Mouse (Mus musculus) forebrain, embryonic 10.5 days (tissue): ENCODE measurements around the gene Kcnd2. TPM values are rescaled to one million over a fixed set of nuclear protein-coding genes. Genes with fewer than 3 reads are reported as not detected.

Experiments
- DNase-seq: peaks from one replicate; pipeline ENCODE4 v3.0.0-alpha.2; 2017; ENCODE audit warnings: low spot score; ENCODE audit errors: extremely low spot score
- H3K27ac ChIP-seq: fragments of 300-500 bp; sonication (generic); 2 replicates; pipeline ENCODE4 v1.5.1; 2016; ENCODE audit warnings: mild to moderate bottlenecking
- H3K27me3 ChIP-seq: fragments of 300-500 bp; sonication (generic); 2 replicates; pipeline ENCODE4 v1.6.1; 2016; ENCODE audit warnings: mild to moderate bottlenecking; ENCODE audit not compliant: poor library complexity, severe bottlenecking
- H3K36me3 ChIP-seq: fragments of 300-500 bp; sonication (generic); replicated peaks from 2 replicates; pipeline ENCODE4 v1.6.1; 2016; ENCODE audit warnings: mild to moderate bottlenecking, moderate library complexity
- H3K4me1 ChIP-seq: fragments of 300-500 bp; sonication (generic); 2 replicates; pipeline ENCODE4 v1.6.1; 2016
- H3K4me3 ChIP-seq: fragments of 300-500 bp; sonication (generic); 2 replicates; pipeline ENCODE4 v1.5.1; 2016; ENCODE audit warnings: mild to moderate bottlenecking, moderate library complexity
- H3K9me3 ChIP-seq: fragments of 300-500 bp; sonication (generic); 2 replicates; pipeline ENCODE4 v1.6.1; 2016; ENCODE audit warnings: mild to moderate bottlenecking, moderate library complexity
- WGBS: fragments of 180-500 bp; shearing (Covaris S2); methylation state at CpG from one replicate; pipeline ENCODE4 v1.1.7; 2016; 5-methylcytosine and 5-hydroxymethylcytosine counted together
- polyA plus RNA-seq: library from polyadenylated mRNA; unstranded; fragments of >200 nt; fragmentation: Nextera tagmentation; extraction: Ambion mirVana; gene quantifications from 2 replicates; pipeline ENCODE4 v1.2.1, GENCODE M21; 2016

The Kcnd2 gene
- polyA plus RNA-seq, 1 experiment from 2014 or later, result 0.94 TPM

- 79% methylated on average over 1 of the region's 1 CpGs for WGBS
- Histone ChIP-seq H3K27ac (no peak overlapping the region), H3K9me3 (no peaks in the 10 kb centered on the region), H3K4me3 (no peak overlapping the region), H3K36me3 (no peaks in the 10 kb centered on the region), H3K4me1 (no peaks in the 10 kb centered on the region), H3K27me3 (no peaks in the 10 kb centered on the region)
- DNase-seq, result no peak
Observed at GRCm38 (mm10) chr6:21471891-21472544, 256.7 kb downstream of the Kcnd2 start.

GRCm38 (mm10) chr6:21482714-21483113 lies 267.4 kb downstream of the Kcnd2 start:
- H3K4me1 ChIP-seq, result no peaks in the 10 kb centered on the region
- no peaks in the 10 kb centered on the region for H3K9me3 ChIP-seq
- no peaks in the 10 kb centered on the region for H3K27me3 ChIP-seq
- H3K27ac ChIP-seq, result no peak overlapping the region
- no peak overlapping the region for H3K4me3 ChIP-seq
- no peak for DNase-seq
- WGBS, result 76% methylated on average over 2 of the region's 2 CpGs
- no peaks in the 10 kb centered on the region for H3K36me3 ChIP-seq

GRCm38 (mm10) chr6:21488536-21488935 lies 273.2 kb downstream of the Kcnd2 start:
- H3K27me3 ChIP-seq, result no peaks in the 10 kb centered on the region
- H3K4me1 ChIP-seq, result no peaks in the 10 kb centered on the region
- no peaks in the 10 kb centered on the region for H3K36me3 ChIP-seq
- DNase-seq, result no peak
- no peak overlapping the region for H3K4me3 ChIP-seq
- H3K9me3 ChIP-seq, result no peaks in the 10 kb centered on the region
- whole genome bisulfite sequencing, result 93% methylated on average over 2 of the region's 2 CpGs
- H3K27ac ChIP-seq, result no peak overlapping the region

- 90% methylated on average over 1 of the region's 1 CpGs for WGBS
- no peaks in the 10 kb centered on the region for H3K4me1 ChIP-seq
- no peak overlapping the region for H3K4me3 ChIP-seq
- DNase-seq, result no peak
- no peaks in the 10 kb centered on the region for H3K36me3 ChIP-seq
- H3K27ac ChIP-seq, result no peak overlapping the region
- H3K9me3 ChIP-seq, result no peaks in the 10 kb centered on the region
- no peaks in the 10 kb centered on the region for H3K27me3 ChIP-seq
Observed at GRCm38 (mm10) chr6:21502921-21503320, 287.6 kb downstream of the Kcnd2 start.

GRCm38 (mm10) chr6:21510621-21511239 lies 295.4 kb downstream of the Kcnd2 start:
- no peak for DNase-seq
- WGBS, result 97% methylated on average over 3 of the region's 3 CpGs
- H3K9me3 ChIP-seq, result no peaks in the 10 kb centered on the region

DNA sequence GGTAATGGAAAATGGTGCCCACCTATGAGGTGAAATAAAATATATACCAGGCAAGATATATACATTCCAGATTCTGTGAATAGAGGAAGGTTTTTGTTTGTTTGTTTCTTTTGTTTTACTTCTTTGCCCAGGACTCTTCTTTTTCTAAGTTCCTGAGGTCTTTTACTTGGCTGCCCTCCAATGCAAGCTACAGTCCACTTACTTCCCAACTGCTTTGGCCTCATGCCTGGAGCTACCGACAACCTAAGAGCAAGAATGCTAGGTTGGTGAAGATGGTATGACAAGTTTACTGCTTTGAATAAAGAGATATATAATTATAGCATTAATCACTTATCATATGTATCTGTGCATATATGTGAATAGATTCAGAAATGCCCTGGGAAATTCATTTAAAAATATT lies 305.0 kb downstream of the Kcnd2 start:
- Histone ChIP-seq H3K4me3 (no peak overlapping the region), H3K9me3 (no peaks in the 10 kb centered on the region), H3K27me3 (no peaks in the 10 kb centered on the region), H3K27ac (no peak overlapping the region), H3K4me1 (no peaks in the 10 kb centered on the region), H3K36me3 (no peaks in the 10 kb centered on the region)
- no peak for DNase-seq
- WGBS, result 97% methylated on average over 1 of the region's 1 CpGs

More at GRCm38 (mm10) chr6:21510621-21511239, 295.4 kb downstream of the Kcnd2 start:
- no peak overlapping the region for H3K4me3 ChIP-seq
- H3K27ac ChIP-seq, result no peak overlapping the region
- H3K27me3 ChIP-seq, result no peaks in the 10 kb centered on the region
- H3K36me3 ChIP-seq, result no peaks in the 10 kb centered on the region
- no peaks in the 10 kb centered on the region for H3K4me1 ChIP-seq

DNA sequence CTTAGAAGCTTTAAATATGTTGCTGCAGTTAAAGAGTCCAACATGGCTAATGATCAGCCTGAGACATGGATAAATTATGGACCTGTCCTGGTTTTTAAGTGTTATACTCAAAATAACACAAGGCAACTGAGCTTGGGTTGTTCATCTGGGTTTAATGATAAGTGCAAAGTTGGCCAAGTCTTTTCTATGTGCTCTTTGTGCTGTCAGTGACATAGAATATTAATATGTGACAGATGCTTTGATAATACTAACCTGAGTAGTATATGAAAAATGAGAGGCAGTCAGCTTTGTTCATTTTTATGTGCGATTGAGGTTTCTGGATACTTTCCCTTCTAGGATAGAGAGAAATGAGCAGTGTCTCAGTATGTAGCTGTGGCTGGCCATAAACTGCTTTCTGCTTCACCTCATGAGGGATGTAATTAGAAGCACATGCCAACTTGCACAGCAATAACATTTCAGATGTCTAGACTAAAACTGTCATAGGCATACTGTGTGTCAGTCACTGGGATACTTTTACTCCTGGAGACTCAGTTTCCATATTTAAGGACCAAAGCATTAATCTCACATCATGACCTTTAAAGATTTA lies 312.3 kb downstream of the Kcnd2 start:
- DNase-seq, result no peak
- no peaks in the 10 kb centered on the region for H3K27me3 ChIP-seq
- H3K27ac ChIP-seq, result no peak overlapping the region
- 98% methylated on average over 1 of the region's 1 CpGs for WGBS
- H3K9me3 ChIP-seq, result no peaks in the 10 kb centered on the region
- H3K36me3 ChIP-seq, result no peaks in the 10 kb centered on the region
- H3K4me3 ChIP-seq, result no peak overlapping the region
- H3K4me1 ChIP-seq, result no peaks in the 10 kb centered on the region

DNA sequence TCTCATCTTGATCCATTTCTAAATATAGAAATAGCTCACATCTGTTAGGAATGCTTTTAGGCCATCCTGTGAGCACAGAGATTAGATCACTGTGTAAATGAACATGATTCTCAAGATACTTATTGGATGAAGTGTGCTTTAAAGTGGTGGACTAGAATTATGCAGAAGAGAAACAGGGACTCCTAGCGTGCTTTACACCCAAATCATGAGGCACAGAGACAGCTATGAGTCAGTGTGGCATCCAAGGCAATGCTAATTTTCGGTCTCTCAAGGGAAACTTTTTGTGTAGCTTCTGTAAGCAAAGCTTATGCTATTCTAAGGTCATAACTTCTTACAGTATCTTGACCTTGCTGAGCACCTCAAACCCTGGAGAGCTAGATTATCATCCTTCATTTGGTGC lies 318.7 kb downstream of the Kcnd2 start:
- Histone ChIP-seq H3K27ac (no peak overlapping the region), H3K36me3 (no peaks in the 10 kb centered on the region)

DNA sequence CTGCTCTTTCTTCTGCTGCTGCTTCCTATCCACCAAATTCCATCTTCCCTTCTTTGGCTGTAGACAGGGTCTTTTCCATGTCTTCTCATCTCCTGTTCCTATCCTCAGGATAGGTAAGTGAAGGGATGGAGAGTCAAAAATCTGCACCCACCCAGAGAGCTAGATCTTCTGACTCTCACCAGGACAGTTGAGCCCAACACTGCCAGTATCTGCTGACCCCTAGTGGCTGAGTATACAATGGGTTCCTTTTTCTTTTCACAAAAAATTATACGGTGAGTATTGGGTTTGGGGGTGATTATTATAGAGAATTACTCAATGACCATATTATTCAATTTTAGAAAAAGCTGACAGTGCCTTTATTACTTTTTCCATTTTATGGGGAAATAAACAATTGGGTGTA lies 319.5 kb downstream of the Kcnd2 start:
- Histone ChIP-seq H3K4me1 (no peaks in the 10 kb centered on the region), H3K9me3 (no peaks in the 10 kb centered on the region)

More for the DNA sequence above, 318.7 kb downstream of the Kcnd2 start:
- no peak for DNase-seq
- Histone ChIP-seq H3K4me1 (no peaks in the 10 kb centered on the region), H3K9me3 (no peaks in the 10 kb centered on the region), H3K27me3 (no peaks in the 10 kb centered on the region), H3K4me3 (no peak overlapping the region)
- 75% methylated on average over 2 of the region's 2 CpGs for WGBS

GRCm38 (mm10) chr6:21551501-21551900 lies 336.2 kb downstream of the Kcnd2 start:
- no peak for DNase-seq
- WGBS, result 83% methylated on average over 9 of the region's 9 CpGs
- Histone ChIP-seq H3K27ac (no peak overlapping the region), H3K36me3 (no peaks in the 10 kb centered on the region), H3K4me1 (no peaks in the 10 kb centered on the region), H3K9me3 (no peaks in the 10 kb centered on the region), H3K27me3 (no peaks in the 10 kb centered on the region), H3K4me3 (no peak overlapping the region)

More for the DNA sequence above, 319.5 kb downstream of the Kcnd2 start:
- no peak for DNase-seq
- whole genome bisulfite sequencing, result 38% methylated on average over 1 of the region's 1 CpGs
- no peaks in the 10 kb centered on the region for H3K27me3 ChIP-seq
- no peaks in the 10 kb centered on the region for H3K36me3 ChIP-seq
- H3K27ac ChIP-seq, result no peak overlapping the region
- H3K4me3 ChIP-seq, result no peak overlapping the region

DNA sequence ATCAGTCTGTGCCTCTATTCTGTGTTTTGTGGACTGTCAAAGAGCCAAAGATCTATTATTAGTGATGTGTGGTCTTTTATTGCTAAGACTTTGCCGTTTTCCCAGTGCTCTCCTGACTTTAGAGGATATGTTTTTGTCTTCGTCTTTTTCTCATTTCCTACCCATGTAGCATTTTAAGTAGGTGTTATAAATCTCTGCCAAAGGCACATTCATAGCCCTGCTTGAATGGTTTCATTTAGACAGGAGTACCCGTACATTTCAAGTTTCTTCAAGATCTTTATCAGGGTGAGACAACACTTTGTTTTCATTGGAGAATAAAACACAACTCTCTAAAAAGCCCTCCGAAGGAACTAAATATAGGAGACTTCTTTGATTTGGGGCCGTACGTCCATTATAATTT lies 355.7 kb downstream of the Kcnd2 start:
- H3K9me3 ChIP-seq, result no peaks in the 10 kb centered on the region
- no peak overlapping the region for H3K27ac ChIP-seq
- H3K4me3 ChIP-seq, result no peak overlapping the region
- H3K36me3 ChIP-seq, result no peaks in the 10 kb centered on the region
- H3K4me1 ChIP-seq, result no peaks in the 10 kb centered on the region
- 88% methylated on average over 6 of the region's 6 CpGs for WGBS
- no peak for DNase-seq
- no peaks in the 10 kb centered on the region for H3K27me3 ChIP-seq

- Histone ChIP-seq H3K9me3 (no peaks in the 10 kb centered on the region), H3K36me3 (no peaks in the 10 kb centered on the region), H3K4me1 (no peaks in the 10 kb centered on the region), H3K27ac (no peak overlapping the region), H3K4me3 (no peak overlapping the region), H3K27me3 (no peaks in the 10 kb centered on the region)
- DNase-seq, result no peak
- 87% methylated on average over 3 of the region's 3 CpGs for WGBS
Observed at GRCm38 (mm10) chr6:21590156-21590555, 374.9 kb downstream of the Kcnd2 start.

DNA sequence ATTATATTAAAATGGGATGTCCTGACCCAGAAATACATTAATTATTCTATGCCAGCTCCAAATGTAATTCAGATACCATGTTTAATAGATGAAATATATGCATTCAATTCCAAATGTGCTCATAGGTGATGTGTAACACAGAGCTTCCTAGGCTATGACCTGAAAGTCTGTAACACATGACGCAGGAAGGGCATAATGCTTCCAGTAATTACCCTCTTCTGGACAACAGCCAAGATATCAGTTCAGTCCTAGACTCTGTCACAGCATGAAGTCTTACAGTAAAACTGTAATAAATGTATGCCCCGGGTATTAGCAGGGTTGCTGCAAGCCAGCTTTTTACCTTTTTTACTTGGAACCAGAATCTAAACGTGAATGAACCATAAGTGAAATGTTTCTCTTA lies 382.1 kb downstream of the Kcnd2 start:
- Histone ChIP-seq H3K9me3 (no peaks in the 10 kb centered on the region), H3K27me3 (no peaks in the 10 kb centered on the region), H3K27ac (no peak overlapping the region), H3K36me3 (no peaks in the 10 kb centered on the region), H3K4me1 (no peaks in the 10 kb centered on the region; the same call in 1 of the 2 replicates), H3K4me3 (no peak overlapping the region)
- no peak for DNase-seq
- 88% methylated on average over 3 of the region's 3 CpGs for WGBS
